Mouse (Mus musculus): ENCODE results near the gene Trim67.

DNA sequence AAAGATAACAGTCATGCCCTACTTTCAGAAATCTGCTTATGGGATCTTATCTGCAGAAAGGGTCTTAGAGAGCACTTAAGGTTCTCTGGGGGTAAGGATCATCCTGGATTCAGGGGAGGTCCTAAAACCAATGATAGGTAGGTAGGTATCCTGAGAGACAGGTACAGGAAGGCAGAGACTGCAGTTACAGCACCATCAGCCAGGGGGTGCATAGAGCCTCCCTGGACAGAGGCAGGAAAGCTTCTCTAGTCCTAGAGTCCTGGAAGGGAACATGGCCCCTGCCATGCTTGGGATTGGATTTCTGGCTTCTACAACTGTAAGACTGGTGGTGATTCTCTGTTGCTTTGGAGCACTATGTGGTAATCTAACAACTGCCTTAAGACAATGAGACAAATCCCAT is 66.6 kb downstream of the Trim67 start:
- TF ChIP-seq POLR2A (IDR thresholded peaks at IDR 0.05; ENCODE audit: low read depth, low read length) (no peak), CTCF (IDR thresholded peaks at IDR 0.05; ENCODE audit: extremely low read depth, insufficient read depth, insufficient read length, insufficient replicate concordance) (peak; percentile 55; the same call in 1 of the 2 replicates)
